Mouse (Mus musculus): ENCODE data around the gene Nhlrc3. TPM values are rescaled to one million over a fixed set of nuclear protein-coding genes. Genes with fewer than 3 reads are reported as not detected.
A peak's percentile ranks its signal among the peaks of the same experiment; 100 is the strongest.

Nhlrc3 gene
- total RNA-seq, 2 experiments from 2014 or later = 9.7 TPM

DNA sequence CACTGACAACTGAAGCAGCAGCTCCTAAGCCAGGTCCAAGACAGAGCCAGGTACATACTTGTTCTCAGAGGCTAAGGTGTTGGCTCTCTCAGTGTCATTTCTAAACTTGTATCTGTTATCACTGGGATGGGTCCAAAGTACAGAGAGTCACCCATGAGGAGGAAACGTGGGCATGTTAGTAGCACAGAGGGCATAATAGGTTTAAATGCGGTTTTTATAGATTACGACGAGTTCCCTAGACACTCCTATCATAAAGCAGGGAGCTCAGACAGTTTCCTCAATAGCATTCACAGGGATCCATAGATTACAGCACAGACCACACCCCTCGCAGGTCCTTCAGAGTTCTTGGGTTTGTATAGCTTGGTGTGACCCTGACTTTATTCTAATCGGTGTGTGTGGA lies 9.1 kb downstream of the Nhlrc3 start:
- no peak for DNase-seq

DNA sequence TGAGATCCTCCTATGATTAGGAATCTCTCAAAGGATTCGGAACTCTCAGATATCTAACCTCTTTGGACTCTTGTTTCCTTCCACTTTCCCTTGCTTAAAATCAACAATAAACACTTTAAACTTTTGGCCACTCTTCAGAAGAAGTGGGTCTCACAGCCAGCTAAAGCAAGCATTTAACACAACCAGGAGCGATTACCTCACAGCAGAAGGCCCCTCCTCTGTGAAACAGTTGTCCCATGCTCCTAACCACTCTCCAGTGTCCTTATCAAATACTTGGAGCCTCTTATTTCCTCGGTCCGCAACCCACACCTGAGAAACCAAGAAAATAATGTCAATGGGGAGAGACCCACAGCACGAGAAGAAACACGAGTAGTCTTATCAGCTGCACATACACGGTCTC lies 9.8 kb downstream of the Nhlrc3 start:
- no peak for DNase-seq

DNA sequence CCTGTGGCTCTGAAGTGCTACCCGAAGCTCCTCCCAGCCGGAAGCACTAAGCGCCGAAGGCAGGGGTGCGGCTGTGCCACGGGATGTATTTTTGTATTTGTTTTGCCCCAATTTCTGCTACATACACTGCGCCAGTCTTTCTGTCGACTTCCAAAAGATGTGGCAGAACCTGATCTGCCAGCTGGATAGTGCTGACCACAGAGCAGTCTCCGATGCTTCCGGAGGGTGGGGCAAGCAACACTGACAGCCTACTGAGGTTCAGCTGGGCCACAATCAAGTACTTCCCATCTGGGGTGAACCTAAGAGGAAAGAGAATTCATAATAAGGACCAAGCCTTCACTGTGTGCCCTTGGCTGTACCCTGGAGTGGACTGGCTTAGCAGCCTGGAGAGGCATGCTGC lies 10.8 kb downstream of the Nhlrc3 start:
- no peak for DNase-seq

DNA sequence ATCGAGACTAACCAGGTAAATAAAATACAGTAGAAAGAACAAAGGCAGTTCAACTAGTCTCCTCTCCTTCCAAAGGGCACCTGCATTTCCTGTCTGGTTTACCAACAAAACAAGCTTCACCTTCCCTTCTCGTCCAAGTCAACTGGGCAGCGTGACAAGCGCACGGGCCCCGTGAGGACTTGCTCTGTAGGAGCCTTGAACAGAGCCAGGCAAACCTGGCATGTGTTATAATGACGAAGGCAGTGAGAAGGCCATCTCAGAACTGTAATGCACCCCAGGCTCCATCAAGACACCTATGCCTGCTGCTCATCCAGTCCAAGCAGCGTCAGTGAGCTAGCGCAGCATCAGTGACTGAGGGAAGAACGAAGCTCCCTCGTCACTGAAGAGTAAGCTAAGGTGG lies 12.5 kb downstream of the Nhlrc3 start:
- DNase-seq = peak; percentile 4

DNA sequence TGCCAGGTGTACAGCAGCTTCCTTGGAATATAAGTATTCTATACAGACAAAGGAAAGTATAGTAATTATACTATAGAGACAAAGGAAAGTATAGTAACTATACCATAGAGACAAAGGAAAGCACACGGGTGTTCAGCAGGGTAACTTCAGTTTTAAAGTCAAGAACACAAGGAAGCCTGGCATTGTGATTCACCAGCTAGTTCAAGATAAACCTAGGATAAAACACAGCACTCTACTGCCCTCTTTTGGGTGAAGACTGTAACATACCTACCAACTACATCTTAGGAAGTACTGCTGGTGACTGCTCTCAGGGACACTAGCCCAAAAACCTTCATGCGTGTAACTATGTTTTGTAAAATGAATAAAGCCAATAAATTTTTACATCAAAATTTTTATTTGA lies 14.9 kb downstream of the Nhlrc3 start:
- peak; percentile 51 for DNase-seq

DNA sequence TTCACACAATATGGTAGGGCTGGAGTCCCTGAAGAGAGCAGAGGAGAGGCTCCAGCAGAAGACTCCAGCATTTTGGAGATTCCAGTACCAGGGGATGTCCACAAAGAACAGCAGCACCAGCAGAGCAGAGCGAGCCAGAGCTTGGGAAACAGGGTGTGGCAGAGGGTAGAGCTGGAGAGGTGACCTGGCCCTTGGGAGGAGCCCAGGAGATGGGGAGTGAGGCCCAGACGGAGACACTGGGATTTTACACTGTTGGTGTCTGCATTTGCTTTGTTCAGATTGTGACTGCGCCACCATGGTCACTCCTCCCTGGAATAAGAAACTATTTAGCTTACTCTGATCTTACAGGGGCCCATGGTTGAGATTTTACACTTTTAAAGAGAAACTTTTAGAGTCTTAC lies 16.3 kb downstream of the Nhlrc3 start:
- peak; percentile 3 for DNase-seq

DNA sequence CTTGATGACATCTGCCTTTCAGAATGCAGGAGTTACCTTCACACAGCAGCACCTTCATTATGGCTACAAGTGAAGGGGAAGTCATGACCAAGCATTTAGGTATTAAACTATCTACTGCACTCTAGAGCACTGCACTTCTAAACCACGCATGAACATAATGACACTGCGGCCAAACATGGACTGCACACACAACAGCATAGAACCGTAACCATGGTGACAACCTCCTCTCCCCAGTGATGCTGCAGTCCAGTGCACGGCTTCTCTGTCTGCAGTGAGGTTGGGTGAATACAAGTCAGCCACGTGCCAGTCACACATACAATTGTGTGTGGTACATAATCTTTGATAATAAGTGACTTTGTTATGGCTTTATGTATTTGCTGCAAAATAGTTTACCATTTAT lies 17.6 kb downstream of the Nhlrc3 start:
- DNase-seq = peak; percentile 1

DNA sequence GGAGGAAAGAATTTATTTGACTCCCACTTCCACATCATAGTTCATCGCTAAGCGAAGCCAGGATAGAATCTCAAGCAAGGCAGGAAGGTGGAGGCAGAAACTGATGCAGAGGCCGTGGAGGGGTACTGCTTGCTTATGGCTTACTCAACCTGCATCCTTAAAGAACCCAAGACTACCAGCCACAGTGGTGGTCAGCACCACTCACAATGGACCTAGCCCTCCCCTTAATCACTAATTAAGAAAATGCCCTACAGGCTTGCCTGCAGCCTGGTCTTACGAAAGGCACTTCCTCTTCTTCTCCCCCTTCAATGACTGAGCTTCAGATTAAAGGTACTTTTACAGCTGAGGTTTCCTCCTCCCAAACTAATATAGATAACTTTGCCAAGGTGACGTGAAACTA lies 26.6 kb downstream of the Nhlrc3 start:
- no peak for DNase-seq

DNA sequence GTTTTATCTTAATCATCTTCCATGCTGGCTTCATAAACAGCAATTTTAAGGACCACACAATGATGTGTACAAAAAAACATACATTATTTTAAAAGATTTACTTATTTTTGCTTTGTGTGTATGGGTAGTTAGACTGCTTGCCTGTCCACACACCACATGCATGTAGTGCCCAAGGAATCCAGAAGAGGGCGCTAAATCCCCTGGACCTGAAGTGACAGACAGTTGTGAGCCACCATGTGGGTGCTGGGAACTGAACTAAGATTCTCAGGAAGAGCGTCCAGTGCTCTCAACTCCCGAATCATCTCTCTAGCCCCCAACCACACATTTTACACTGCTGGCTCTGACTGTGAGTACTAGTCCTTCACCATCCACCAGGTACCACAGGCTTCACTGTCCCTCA lies 28.5 kb downstream of the Nhlrc3 start:
- DNase-seq = no peak

DNA sequence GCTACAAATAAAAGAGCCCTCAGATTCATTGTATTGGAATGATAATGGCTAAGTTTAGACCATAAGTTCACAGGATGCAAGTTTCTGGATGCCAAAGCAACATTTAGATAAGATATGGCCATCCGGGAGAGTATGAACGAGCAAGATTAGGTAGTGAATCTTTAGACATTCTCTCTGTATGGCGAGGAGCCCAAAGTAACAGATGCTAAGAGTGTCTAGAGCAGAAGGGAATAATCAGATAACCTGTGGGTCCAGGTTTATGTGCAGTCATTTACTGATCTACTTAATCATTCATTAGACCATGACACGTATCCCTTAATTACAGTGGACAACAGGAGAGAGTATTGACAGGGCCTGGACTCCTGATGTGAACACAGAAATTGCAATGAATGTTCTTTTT lies 39.6 kb downstream of the Nhlrc3 start:
- no peak for DNase-seq

DNA sequence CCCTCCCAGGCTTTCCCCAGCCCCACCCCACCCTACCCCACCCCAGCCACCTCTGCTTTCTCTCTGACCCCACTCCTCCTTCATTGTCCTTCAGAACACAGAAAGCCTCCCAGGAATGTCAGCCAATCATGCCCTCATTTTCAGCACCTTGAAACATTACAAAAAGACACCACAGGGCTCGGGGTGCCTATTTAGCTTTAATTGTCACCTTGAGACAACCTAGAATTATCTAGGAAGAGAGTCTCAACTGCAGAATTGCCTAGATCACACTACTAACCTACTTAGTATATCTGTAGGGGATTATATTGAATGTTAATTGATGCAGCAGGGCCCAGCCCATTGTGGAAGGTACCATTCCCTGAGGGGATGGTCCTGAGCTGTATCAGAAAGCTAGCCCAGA lies 40.4 kb downstream of the Nhlrc3 start:
- DNase-seq = no peak

DNA sequence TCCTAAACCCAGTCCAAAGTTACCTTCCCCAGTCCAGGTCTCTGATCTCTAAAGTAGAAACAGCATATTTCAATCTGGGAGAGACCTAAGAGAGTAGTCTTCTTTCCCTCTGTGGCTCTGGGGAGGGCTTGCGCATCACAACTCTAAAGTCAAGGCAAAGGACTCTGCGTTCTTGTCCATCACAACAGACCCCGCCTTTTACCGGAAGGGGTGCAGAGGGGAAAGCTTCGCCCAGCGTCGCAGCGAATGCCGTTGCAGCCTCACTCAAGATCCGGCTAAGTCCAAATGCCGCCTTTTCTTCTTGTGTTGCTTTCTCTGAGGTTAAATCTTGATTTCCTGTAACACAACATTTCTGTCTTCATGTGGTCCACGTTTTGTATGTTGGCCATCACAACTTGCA lies 41.5 kb downstream of the Nhlrc3 start:
- no peak for DNase-seq

DNA sequence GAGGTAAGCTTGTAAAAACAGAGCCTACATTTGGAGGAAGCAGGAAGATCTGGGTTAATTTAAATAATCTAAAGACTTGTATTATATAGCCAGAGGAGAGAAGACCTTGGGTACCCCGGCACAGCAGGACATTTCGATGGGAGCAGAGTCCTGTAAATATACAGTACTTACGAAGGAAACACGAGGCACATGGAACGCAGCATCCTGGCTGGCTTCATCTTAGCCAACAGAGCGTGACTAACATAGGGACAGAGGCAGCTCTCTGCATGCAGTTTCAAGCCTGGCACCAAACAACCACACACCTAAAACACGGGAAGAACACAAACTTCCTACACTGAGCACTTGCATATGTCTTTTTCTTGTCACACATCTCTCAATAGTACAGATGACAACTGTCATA lies 45.4 kb downstream of the Nhlrc3 start:
- no peak for DNase-seq

DNA sequence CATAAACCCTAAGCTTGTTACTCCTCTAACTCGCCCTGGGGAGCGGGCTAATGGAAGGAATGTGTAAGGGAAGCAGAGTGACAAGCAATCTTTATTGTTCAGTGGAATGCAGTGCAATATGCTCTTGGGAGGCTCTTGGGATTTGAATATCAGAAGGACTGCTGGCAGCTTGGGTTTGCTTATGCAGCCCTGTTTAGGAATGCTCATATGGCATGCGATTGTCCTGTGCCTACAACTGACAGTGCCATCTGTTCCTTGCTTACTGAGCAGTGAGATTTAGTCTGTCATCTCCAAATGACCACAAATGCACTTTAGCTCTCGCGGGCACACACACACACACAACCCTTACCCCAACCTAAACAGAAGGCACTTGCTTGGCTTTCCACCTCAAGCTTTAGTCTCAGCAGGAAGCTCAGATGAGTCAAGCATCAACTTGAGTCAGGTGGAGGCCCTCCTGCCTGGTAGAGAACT lies 47.1 kb downstream of the Nhlrc3 start:
- no peak for DNase-seq

DNA sequence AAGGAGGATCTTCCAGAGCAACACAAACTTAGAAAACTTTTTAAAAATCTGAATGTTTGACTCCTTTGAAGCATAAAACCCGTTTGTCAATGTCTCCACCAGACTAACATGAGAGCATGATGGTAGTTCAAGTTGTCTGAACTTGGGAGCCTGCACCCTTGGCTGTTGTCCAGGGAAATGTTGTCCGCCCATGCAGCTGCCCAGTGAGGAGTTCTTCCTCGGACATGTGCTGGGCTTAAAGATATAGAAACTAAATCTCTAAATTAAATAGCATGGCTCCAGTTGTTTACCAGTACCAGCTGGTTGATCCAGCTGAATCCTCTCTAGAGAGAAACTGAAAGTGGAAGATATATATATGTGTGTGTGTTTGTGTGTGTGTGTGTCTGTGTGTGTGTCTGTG lies 49.2 kb downstream of the Nhlrc3 start:
- peak; percentile 11 for DNase-seq

DNA sequence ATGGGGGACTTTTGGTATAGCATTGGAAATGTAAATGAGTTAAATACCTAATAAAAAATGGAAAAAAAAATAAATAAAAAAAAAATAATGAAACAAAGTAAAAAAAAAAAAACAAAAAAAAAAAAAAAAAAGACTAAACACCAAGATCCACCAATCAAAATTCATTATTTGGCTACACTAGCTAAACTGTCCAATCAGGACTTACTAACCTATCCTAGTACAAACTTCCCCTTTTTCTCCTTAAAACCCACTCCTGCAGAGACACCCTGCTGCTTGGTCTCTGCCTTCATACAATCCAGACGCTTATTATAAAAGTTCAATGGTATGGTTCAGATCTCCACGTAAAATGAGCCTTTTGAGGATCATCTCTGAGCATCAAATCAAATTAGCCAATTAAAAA lies 49.7 kb downstream of the Nhlrc3 start:
- no peak for DNase-seq

DNA sequence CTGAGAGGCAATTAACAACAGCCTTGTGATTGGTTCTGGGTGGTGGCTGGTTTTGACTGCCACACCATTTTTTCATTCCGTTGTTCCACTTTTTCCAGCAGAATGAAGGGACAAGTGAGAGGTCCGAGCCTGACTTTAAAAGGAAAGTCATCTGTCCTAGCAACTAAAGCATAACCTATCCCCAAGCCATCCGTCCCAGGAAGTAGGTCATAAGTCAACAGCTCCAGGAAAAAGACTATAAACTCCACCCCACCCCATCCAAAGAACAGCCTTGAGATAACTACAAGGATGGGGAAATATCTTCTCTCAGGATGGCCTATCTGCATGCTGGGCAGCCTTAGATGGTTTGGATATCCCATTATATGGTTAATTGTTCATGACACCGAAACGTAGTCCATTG lies 50.9 kb downstream of the Nhlrc3 start:
- no peak for DNase-seq

DNA sequence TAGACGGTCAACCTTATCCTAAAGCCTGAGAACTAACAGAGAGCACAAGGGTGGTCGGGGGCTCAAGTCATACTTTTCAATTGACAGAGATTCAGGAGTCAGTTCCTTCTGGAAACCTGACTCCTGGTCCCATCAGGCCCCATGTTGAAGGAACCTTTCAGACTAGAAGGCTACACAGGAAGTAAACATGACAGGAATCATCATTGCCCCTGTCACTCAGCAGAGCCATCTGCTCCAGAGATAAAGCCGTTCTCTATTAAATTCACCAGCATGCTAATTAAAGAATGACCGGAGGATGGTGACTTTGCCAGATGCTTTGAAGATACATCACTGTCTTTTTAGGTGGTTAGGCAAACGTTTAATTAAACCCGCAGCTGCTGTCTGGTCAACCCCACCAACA lies 53.1 kb downstream of the Nhlrc3 start:
- no peak for DNase-seq

DNA sequence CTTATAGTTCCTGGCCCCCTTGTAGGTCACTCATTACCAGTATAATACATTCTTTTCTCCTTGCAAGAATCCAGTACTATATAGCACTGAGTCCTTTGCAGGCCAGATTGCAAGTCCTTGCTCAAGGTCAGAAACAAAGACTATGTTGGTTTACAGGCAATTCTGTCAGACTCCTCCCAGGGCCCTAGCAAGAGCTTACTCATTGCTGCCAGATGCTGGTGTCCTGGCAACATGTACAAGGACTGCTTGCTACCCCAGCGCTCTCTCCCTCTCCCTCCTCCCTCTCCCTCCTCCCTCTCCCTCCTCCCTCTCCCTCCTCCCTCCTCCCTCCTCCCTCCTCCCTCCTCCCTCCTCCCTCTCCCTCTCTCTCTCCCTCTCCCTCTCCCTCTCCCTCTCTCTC lies 56.0 kb downstream of the Nhlrc3 start:
- no peak for DNase-seq

Other genes starting within 250 kb of the Nhlrc3 start
- 10 to 100 TPM; 15.5 to 16.7 TPM for gene Proser1, start 334 bp upstream of the Nhlrc3 start, total RNA-seq (2021)
- gene Stoml3, start 25.3 kb upstream of the Nhlrc3 start, total RNA-seq (2021) = not detected
- 10 to 100 TPM; 20.2 to 20.7 TPM for gene Frem2, start 194.0 kb upstream of the Nhlrc3 start, total RNA-seq (2021)

Data from heart, postnatal 4 days (tissue).